Mouse (Mus musculus) heart, postnatal 0 days (tissue): ENCODE data around the gene Tmem121. TPM values are rescaled to one million over a fixed set of nuclear protein-coding genes. Genes with fewer than 3 reads are reported as not detected.

ENCODE experiments used
- ATAC-seq: fragments of 200-750 bp; cut with Nextera tagmentation; 2 replicates; pipeline ENCODE4 v1.8.0; 2017; ENCODE audit warnings: low read depth, moderate number of reproducible peaks, moderate library complexity; ENCODE audit not compliant: insufficient read depth
- DNase-seq: peaks from one replicate; pipeline ENCODE4 v3.0.0-alpha.2; 2016; ENCODE audit warnings: low spot score
- H3K27ac ChIP-seq: fragments of 300-500 bp; sonication (generic); 2 replicates; pipeline ENCODE4 v1.5.1; 2014; ENCODE audit warnings: low read depth, mild to moderate bottlenecking
- H3K27me3 ChIP-seq: fragments of 300-500 bp; sonication (generic); 2 replicates; pipeline ENCODE4 v1.6.1; 2014; ENCODE audit warnings: low read length, mixed read lengths; ENCODE audit not compliant: control insufficient read depth, insufficient read depth
- H3K36me3 ChIP-seq: fragments of 300-500 bp; sonication (generic); replicated peaks from 2 replicates; pipeline ENCODE4 v1.6.1; 2014; ENCODE audit warnings: low read length, mixed read lengths; ENCODE audit not compliant: control insufficient read depth, insufficient read depth
- H3K4me1 ChIP-seq: fragments of 300-500 bp; sonication (generic); 2 replicates; pipeline ENCODE4 v1.6.1; 2014; ENCODE audit warnings: antibody characterized with exemption; ENCODE audit not compliant: control insufficient read depth, insufficient read depth
- H3K4me2 ChIP-seq: fragments of 300-500 bp; sonication (generic); 2 replicates; pipeline ENCODE4 v1.6.1; 2014; ENCODE audit warnings: low read depth, mild to moderate bottlenecking, low read length, moderate library complexity
- H3K4me3 ChIP-seq: fragments of 300-500 bp; sonication (generic); 2 replicates; pipeline ENCODE4 v1.5.1; 2014; ENCODE audit warnings: low read depth, low read length
- H3K9ac ChIP-seq: fragments of 300-500 bp; sonication (generic); replicated peaks from 2 replicates; pipeline ENCODE4 v1.6.1; 2014; ENCODE audit warnings: low read depth, low read length, mixed read lengths
- H3K9me3 ChIP-seq: fragments of 300-500 bp; sonication (generic); replicated peaks from 2 replicates; pipeline ENCODE4 v1.6.1; 2016; ENCODE audit warnings: low read length; ENCODE audit not compliant: control insufficient read depth
- CTCF ChIP-seq: IDR thresholded peaks from 2 replicates; pipeline ENCODE4 v1.5.1; 2016; ENCODE audit warnings: antibody characterized with exemption, control low read depth, low read depth
- EP300 ChIP-seq: IDR thresholded peaks from 2 replicates; pipeline ENCODE4 v1.6.1; 2016; ENCODE audit warnings: antibody characterized with exemption, low read depth
- WGBS: fragments of 180-500 bp; shearing (Covaris S2); extraction: QIAGEN DNeasy Blood & Tissue Kit; methylation state at CpG from one replicate; pipeline ENCODE4 v1.1.7; 2014; 5-methylcytosine and 5-hydroxymethylcytosine counted together
- polyA plus RNA-seq: library from polyadenylated mRNA; unstranded; fragments of >200 nt; fragmentation: Nextera tagmentation; extraction: Ambion mirVana; gene quantifications from 2 replicates; pipeline ENCODE4 v1.2.1, GENCODE M21; 2015
- total RNA-seq: library from RNA; depleted of rRNA; stranded (reverse); fragments of >200 nt; gene quantifications from 2 replicates; pipeline ENCODE4 v1.2.3, GENCODE M21; 2014; ENCODE audit warnings: low replicate concordance

Tmem121 gene
- total and polyA plus RNA-seq, 2 experiments from 2014 or later: 1.2 to 4.8 TPM

DNA sequence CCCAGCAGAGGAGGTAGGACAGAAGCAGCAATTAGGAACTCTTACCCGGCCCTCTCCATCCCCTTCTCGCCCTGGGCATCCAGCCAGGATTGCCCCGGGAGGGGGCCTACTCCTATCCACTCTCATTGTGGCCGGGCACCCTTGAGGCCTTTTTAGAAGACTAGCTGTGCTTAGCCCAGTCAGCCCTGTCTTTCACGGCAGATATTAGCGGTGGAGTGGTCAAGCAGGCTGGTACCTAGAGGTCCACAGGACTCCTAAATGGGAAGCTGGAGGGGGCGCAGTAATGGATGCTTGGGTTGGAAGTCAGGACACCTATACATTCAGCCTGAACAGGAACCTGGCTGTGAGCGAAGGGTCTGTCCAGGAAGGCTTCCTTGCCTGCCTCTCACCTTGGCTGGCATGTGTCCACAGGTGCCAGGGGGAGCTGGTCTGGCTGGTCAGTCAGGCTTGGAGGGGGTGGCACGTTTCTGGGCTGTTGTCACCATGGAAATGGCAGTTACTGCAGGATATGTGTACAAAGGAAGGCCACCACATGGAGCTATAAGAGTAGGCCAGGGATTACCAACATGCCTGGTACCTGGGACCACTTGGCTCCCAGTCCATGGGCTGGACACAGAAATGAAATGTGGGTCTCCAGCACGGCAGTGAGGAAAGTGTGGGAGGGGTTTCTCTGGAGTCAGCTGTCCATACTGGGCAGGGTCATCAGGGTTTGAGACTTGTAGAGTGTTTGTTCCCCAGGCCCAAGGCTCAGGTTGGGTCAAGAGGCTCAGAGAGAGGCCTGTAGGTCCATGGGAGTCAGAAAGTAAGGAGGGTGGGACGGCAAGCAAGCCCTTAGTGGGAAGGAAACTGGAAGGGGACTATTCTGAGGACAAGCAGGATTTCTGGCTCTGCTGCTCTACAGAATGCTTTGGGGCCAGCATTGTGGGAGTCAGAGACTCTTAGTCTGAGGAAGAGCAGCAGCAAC, 46.5 kb upstream of the Tmem121 start:
- peak overlapping the region; percentile 91 for H3K4me2 ChIP-seq
- H3K4me3 ChIP-seq: peak overlapping the region; percentile 88
- ATAC-seq: no peak
- no peak for TF ChIP-seq EP300
- TF ChIP-seq CTCF: no peak
- H3K27me3 ChIP-seq: no peaks in the 10 kb centered on the region
- H3K4me1 ChIP-seq: peaks cover 43% of the 10 kb centered on the region
- H3K27ac ChIP-seq: peak overlapping the region; percentile 98
- peaks cover 39% of the 10 kb centered on the region for H3K36me3 ChIP-seq
- no peaks in the 10 kb centered on the region for H3K9me3 ChIP-seq
- no peak for DNase-seq
- 24% methylated on average over 11 of the region's 11 CpGs for WGBS
- peak overlapping the region; percentile 26 for H3K9ac ChIP-seq

DNA sequence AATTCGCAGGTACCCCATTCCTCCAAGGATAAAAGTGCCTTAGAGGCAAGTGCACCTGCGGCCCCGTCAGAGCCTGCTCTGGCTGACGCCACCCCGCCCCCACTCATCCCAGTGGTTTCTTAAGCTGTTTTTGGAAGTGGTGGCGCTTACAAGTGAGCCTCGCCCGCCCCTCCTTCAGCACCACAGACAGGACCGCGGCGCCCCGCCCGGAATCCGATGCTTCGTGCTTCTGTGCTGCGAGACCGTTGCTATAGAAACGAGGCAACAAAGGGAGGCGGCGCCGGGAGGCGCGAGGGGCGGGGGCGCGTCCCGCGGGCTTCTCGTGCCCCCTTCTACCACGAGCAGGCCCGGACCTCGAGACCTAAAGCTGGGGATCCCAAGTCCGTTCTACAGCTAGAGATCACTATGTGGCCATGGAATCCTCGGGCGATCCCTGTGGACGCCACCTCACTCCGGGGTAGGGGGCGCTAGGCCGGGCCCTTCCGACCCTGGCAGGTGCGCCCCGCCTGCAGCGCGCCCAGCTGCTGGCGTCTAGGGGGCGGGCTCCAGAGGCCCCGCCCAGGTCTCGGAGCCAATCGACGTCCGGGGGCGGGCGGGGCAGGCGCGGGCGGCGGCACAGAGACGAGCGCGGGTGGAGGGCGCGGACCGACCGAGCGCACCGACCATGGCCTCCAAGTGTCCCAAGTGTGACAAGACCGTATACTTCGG, 45.7 kb upstream of the Tmem121 start, which contains the start of gene Crip2:
TSS of gene Crip2 (plus strand) at position 329 of the 708 bp plus-strand sequence.
- Histone ChIP-seq H3K4me2 (peak within 1 kb of the TSS; percentile 91), H3K4me1 (peaks cover 43% of the 10 kb centered on the region), H3K27me3 (no peaks in the 10 kb centered on the region), H3K27ac (peak within 1 kb of the TSS; percentile 98), H3K9me3 (no peaks in the 10 kb centered on the region), H3K9ac (peak within 1 kb of the TSS; percentile 95), H3K4me3 (peak within 1 kb of the TSS; percentile 88), H3K36me3 (peaks cover 39% of the 10 kb centered on the region)
- DNase-seq (peak; percentile 99), ATAC-seq (peak; percentile 71)
- TF ChIP-seq EP300 (peak; percentile 90), CTCF (peak; percentile 44)
- WGBS: under 1% methylated on average over 68 of the region's 68 CpGs

DNA sequence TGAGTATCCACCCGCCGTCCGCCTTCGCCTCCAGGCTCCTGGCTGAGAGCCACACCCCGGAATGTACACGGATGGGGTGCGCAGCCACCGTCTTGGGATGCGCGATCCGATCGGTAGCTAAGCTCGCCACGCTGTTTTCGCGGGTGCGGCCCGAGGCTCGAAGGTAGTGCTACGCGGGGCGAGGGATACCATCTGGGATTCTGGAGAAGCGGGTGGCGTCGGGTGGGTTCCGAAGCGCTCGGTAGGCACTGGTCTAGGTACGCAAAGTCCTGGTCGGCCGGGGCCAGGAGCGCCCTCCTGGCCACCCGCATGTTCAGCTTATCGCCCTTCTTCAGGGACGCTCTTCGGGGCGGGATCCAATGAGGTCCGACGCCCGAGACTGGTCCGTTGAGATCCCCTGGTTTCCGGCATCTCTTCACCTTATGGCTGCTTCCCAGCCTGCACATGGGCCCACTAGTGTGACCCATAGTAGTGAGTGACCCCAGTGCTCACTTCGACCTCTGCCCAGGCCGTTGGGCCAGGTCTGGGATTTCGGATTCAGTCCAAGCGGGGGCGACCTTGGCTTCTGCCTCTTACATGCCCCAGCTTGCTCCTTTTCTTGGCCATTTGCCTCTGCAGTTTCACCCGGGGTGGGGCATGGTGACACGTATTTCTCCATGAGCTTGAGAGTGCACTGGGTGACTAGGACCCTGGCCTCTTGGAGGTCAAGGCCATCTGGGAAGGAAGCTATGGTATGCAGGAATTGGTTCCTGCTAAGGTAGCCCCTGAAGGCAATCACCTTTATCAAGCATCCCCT, 44.9 kb upstream of the Tmem121 start:
- Histone ChIP-seq H3K4me1 (peaks cover 41% of the 10 kb centered on the region), H3K4me3 (peak overlapping the region; percentile 88), H3K9ac (peak overlapping the region; percentile 95), H3K9me3 (no peaks in the 10 kb centered on the region), H3K27ac (peak overlapping the region; percentile 98), H3K4me2 (peak overlapping the region; percentile 91), H3K27me3 (no peaks in the 10 kb centered on the region), H3K36me3 (peaks cover 39% of the 10 kb centered on the region)
- 1% methylated on average over 48 of the region's 49 CpGs for WGBS
- TF ChIP-seq EP300: no peak; the same call in 1 of the 2 replicates
- TF ChIP-seq CTCF: no peak
- ATAC-seq: no peak; the same call in 1 of the 2 replicates
- DNase-seq: peak; percentile 48

DNA sequence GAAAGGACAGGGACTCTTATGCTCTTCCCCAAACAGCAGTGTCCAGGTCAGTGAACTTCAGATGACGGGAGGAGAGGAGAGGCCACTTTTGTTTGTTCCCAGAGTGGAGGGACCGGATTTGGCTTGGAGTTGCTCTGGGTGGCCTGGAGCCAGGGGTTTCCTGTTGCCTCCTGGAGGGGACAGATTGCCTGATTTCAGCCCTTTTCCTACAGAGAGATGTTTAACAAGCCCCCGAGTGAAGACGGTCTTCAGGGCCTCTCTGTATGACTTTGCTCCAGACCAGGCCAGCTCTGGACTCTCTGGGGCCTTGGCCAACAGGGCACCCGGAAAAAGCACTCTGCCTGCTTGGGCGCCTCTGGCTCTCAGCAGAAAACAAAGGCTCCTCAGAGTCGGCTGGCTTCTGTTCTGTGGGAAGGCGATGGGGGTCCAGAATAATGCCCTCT, 44.2 kb upstream of the Tmem121 start:
- Histone ChIP-seq H3K27me3 (no peaks in the 10 kb centered on the region), H3K4me2 (peak overlapping the region; percentile 91), H3K4me1 (peaks cover 43% of the 10 kb centered on the region), H3K9ac (peak overlapping the region; percentile 95), H3K9me3 (no peaks in the 10 kb centered on the region), H3K27ac (peak overlapping the region; percentile 98), H3K4me3 (peak overlapping the region; percentile 88), H3K36me3 (peaks cover 33% of the 10 kb centered on the region)
- ATAC-seq: no peak
- 8% methylated on average over 8 of the region's 8 CpGs for WGBS
- peak; percentile 39 for DNase-seq
- TF ChIP-seq EP300 (no peak), CTCF (no peak)
